Mouse (Mus musculus): ENCODE measurements around the gene Arhgdib. TPM values are rescaled to one million over a fixed set of nuclear protein-coding genes. Genes with fewer than 3 reads are reported as not detected.

Gene Arhgdib
- polyA plus RNA-seq, 1 experiment from 2014 or later, result 14.9 TPM

DNA sequence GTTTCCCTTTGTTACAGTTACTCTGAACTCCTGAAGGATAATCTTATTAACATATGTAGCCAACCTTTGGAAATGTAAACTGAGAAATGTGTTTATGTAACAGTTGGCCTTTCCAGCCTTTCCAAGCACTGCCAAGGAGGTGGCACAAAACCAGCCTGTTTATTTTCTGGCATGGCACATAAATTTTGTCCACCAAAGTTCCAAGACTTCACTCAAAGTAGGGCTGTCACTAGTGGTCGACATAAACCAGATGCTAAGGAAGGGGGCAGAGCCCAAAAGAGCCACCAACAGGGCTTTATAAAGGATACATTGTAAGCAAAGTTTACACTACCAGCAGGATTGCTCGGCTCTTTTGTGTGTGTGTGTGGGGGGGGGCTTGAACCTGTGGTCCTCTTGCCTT lies 23.8 kb downstream of the Arhgdib start:
- H3K9ac ChIP-seq (ENCODE audit: low read depth, low read length), result no peak overlapping the region
- no peaks in the 10 kb centered on the region for H3K27me3 ChIP-seq (replicated peaks; ENCODE audit: control insufficient read depth, insufficient read depth, low read length)
- no peaks in the 10 kb centered on the region; the same call in 1 of the 2 replicates for H3K9me3 ChIP-seq (ENCODE audit: control insufficient read depth, low read length)
- H3K36me3 ChIP-seq (ENCODE audit: control insufficient read depth, insufficient read depth, low read length), result no peaks in the 10 kb centered on the region
- WGBS, result 7% methylated on average over 2 of the region's 2 CpGs
- no peak overlapping the region for H3K4me3 ChIP-seq (ENCODE audit: low read length)
- no peak overlapping the region for H3K27ac ChIP-seq (ENCODE audit: low read depth, low read length)
- ATAC-seq, result no peak
- no peak overlapping the region for H3K4me2 ChIP-seq (ENCODE audit: low read length)
- peaks cover 8% of the 10 kb centered on the region for H3K4me1 ChIP-seq (ENCODE audit: control insufficient read depth, insufficient read depth, low read depth, low read length)

DNA sequence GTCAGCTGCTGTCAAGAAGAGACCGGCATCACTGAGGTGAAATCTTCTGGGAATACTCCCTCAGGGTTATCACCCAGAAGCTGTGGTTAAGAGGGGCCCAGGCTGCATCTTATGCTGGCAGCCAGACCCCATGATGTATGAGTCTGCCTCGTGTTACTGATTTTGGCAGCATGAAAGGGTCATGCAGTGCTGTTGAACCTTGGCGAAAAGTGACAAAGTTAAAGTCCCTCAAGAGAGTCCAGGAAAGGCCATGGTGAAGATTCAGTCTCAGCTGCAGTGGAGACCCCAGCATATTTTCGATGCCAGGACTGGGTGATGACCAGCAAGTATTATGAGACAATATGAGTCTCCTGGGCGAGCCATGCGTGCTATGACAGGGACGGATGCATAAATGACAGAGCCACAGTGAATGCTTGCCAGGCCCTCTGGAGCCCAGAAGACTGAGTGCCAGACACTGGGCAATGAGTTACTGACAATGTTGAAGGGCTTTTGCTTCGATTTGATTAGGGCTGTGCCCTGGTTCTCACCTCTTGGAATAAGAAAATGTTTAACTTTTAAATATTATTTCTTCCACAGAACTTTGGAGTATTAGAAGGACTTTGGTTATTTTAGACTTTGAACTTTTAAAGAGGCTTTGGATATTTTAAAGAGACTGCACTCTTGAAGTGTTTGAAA lies 25.8 kb downstream of the Arhgdib start:
- Histone ChIP-seq H3K4me1 (ENCODE audit: control insufficient read depth, insufficient read depth, low read depth, low read length) (peaks cover 8% of the 10 kb centered on the region), H3K36me3 (ENCODE audit: control insufficient read depth, insufficient read depth, low read length) (no peaks in the 10 kb centered on the region), H3K4me3 (ENCODE audit: low read length) (no peak overlapping the region), H3K27ac (ENCODE audit: low read depth, low read length) (no peak overlapping the region), H3K9ac (ENCODE audit: low read depth, low read length) (no peak overlapping the region), H3K9me3 (ENCODE audit: control insufficient read depth, low read length) (no peaks in the 10 kb centered on the region; the same call in 1 of the 2 replicates), H3K4me2 (ENCODE audit: low read length) (no peak overlapping the region), H3K27me3 (replicated peaks; ENCODE audit: control insufficient read depth, insufficient read depth, low read length) (no peaks in the 10 kb centered on the region)
- WGBS, result 80% methylated on average over 8 of the region's 8 CpGs
- no peak for ATAC-seq

DNA sequence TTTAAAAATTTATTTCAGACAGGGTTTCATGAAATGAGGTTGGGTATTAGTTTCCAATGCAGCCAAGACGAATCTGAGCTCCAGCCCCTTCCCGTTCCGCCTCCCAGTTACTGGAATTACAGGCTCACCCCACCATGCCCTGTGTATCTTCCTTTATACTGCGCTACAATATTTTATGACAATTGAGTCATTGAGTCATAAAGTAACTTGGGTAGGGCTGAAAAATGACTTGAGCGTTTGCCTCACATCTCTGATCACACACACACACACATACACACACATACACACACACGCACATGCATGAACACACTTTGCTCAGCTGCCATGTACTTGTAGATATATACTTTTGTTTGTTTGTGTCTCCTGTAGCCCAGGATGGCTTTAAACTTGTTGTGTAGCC lies 27.5 kb downstream of the Arhgdib start:
- Histone ChIP-seq H3K4me1 (ENCODE audit: control insufficient read depth, insufficient read depth, low read depth, low read length) (peaks cover 8% of the 10 kb centered on the region), H3K36me3 (ENCODE audit: control insufficient read depth, insufficient read depth, low read length) (no peaks in the 10 kb centered on the region), H3K4me3 (ENCODE audit: low read length) (no peak overlapping the region), H3K9ac (ENCODE audit: low read depth, low read length) (no peak overlapping the region), H3K27ac (ENCODE audit: low read depth, low read length) (no peak overlapping the region), H3K4me2 (ENCODE audit: low read length) (no peak overlapping the region), H3K9me3 (ENCODE audit: control insufficient read depth, low read length) (no peaks in the 10 kb centered on the region; the same call in 1 of the 2 replicates), H3K27me3 (replicated peaks; ENCODE audit: control insufficient read depth, insufficient read depth, low read length) (no peaks in the 10 kb centered on the region)
- WGBS, result 97% methylated on average over 6 of the region's 6 CpGs
- ATAC-seq, result no peak

DNA sequence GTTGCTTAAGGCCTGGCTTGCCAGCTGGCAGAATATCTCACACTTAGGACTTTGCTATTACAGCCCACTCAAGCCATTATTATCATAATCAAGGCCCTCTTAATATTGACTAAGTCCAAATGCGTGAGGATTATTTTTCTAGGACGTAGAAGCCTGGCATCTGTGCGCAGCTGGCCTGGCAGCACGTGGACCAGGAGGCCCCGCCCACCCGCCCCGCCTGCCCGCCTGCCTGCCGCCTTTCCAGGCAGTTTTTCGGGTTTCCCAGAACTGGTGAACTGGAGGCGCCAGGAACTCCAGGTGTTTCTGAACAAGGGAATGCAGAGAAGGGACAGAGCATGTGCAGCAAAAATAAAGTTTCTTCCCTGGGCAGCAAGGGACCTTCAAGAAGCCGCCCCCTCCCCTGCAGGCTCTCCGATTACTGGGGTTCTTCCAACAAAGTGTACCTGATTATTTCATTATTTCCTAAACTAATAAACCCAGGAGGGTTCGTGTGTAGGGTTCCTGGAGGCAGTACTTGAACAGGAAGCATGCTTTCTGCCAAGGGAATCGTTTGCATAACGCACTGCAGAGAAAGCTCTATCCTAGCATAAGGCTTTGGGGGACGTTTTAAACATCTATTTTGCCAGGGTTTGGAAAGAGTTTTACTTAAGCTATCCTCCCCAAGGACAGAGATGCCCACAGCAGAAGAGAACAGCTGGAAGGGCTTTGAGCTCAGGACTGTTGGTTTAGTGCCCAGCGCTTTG lies 28.1 kb downstream of the Arhgdib start:
- Histone ChIP-seq H3K4me2 (ENCODE audit: low read length) (peak overlapping the region; percentile 56), H3K27ac (ENCODE audit: low read depth, low read length) (no peak overlapping the region), H3K27me3 (replicated peaks; ENCODE audit: control insufficient read depth, insufficient read depth, low read length) (no peaks in the 10 kb centered on the region), H3K36me3 (ENCODE audit: control insufficient read depth, insufficient read depth, low read length) (no peaks in the 10 kb centered on the region), H3K9me3 (ENCODE audit: control insufficient read depth, low read length) (no peaks in the 10 kb centered on the region; the same call in 1 of the 2 replicates), H3K4me1 (ENCODE audit: control insufficient read depth, insufficient read depth, low read depth, low read length) (peaks cover 8% of the 10 kb centered on the region), H3K9ac (ENCODE audit: low read depth, low read length) (peak overlapping the region; percentile 36; the same call in 1 of the 2 replicates), H3K4me3 (ENCODE audit: low read length) (peak overlapping the region; percentile 32)
- peak; percentile 67 for ATAC-seq
- 15% methylated on average over 18 of the region's 18 CpGs for whole genome bisulfite sequencing

DNA sequence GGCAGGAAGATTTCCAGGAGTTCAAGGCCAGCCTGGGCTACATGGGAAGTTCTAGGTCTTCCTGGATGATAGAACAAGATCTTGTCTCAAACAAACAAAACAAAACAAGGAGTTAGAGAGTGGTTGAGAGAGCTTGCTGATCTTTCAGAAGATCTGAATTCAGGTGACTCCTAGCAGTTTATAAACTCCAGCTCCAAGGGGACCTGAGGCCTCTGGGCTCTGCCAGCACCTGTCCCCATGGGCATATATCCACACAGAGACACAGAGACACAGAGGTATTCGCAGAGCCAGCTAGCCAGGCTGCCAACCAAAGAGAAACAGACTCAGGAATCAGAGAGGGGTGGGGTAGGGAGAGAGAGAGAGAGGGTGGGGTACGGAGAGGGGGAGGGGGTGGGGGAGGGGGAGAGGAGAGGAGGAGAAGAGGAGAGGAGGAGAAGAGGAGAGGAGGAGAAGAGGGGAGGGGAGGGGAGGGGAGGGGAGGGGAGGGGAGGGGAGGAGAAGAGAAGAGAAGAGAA lies 28.9 kb downstream of the Arhgdib start:
- Histone ChIP-seq H3K27me3 (replicated peaks; ENCODE audit: control insufficient read depth, insufficient read depth, low read length) (no peaks in the 10 kb centered on the region), H3K4me2 (ENCODE audit: low read length) (no peak overlapping the region), H3K9me3 (ENCODE audit: control insufficient read depth, low read length) (no peaks in the 10 kb centered on the region; the same call in 1 of the 2 replicates), H3K9ac (ENCODE audit: low read depth, low read length) (no peak overlapping the region), H3K4me1 (ENCODE audit: control insufficient read depth, insufficient read depth, low read depth, low read length) (peaks cover 8% of the 10 kb centered on the region), H3K4me3 (ENCODE audit: low read length) (no peak overlapping the region), H3K36me3 (ENCODE audit: control insufficient read depth, insufficient read depth, low read length) (no peaks in the 10 kb centered on the region), H3K27ac (ENCODE audit: low read depth, low read length) (no peak overlapping the region)
- WGBS, result 79% methylated on average over 1 of the region's 2 CpGs
- no peak for ATAC-seq

DNA sequence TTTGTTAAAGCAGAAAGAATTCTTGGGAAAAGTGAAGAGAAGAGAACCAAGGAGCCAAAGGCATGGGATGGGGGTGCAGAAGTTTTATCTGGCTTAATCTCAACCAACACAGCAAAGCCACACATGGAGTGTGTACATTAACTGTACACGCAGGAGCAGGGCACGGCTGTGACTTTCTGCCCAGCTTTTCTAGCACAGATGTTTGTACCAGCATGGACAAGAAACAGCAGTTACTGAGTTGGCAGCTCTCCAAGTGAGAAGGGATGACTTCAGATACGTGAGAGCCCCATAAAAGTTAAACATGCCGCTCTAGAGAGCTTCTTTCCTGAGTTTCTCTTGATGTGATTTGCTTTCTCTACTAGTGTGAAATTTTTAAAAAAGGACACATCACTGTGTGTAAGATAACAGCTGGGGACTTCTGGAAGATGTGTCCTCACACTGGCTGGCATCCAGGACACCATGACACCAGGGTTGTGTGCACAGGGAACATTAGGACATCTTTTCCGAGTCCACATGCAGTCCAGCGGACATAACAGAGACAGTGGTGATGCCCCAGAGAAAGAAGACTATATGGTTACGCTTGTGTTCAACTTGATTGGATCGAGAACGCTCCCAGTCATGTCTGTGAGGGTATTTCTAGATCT lies 31.3 kb downstream of the Arhgdib start:
- H3K36me3 ChIP-seq (ENCODE audit: control insufficient read depth, insufficient read depth, low read length), result no peaks in the 10 kb centered on the region
- 70% methylated on average over 9 of the region's 9 CpGs for WGBS
- H3K4me1 ChIP-seq (ENCODE audit: control insufficient read depth, insufficient read depth, low read depth, low read length), result peaks cover 8% of the 10 kb centered on the region
- no peak overlapping the region for H3K27ac ChIP-seq (ENCODE audit: low read depth, low read length)
- H3K4me3 ChIP-seq (ENCODE audit: low read length), result no peak overlapping the region
- no peaks in the 10 kb centered on the region; the same call in none of the 2 replicates for H3K9me3 ChIP-seq (ENCODE audit: control insufficient read depth, low read length)
- no peak overlapping the region for H3K4me2 ChIP-seq (ENCODE audit: low read length)
- H3K9ac ChIP-seq (ENCODE audit: low read depth, low read length), result no peak overlapping the region
- no peaks in the 10 kb centered on the region for H3K27me3 ChIP-seq (replicated peaks; ENCODE audit: control insufficient read depth, insufficient read depth, low read length)
- ATAC-seq, result no peak

DNA sequence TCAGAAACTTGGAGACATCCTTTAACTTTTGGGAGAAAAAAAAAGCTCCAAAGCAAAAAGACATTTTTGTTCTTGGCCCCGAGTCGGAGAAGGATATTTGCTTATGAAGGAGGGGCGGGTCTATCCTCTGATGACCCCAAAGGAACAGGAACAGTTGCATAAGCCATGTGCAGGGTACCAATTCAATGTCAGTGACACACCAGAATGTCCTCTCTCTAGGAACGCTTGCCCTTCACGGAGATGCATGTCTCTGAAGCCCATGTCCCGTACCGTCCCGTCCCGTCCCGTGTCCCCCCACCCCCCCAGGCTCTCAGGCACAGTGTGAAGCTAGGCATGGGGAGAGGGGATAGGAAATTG lies 34.8 kb downstream of the Arhgdib start:
- no peaks in the 10 kb centered on the region for H3K27me3 ChIP-seq (replicated peaks; ENCODE audit: control insufficient read depth, insufficient read depth, low read length)
- no peak overlapping the region for H3K4me2 ChIP-seq (ENCODE audit: low read length)
- H3K4me3 ChIP-seq (ENCODE audit: low read length), result no peak overlapping the region
- no peak overlapping the region for H3K27ac ChIP-seq (ENCODE audit: low read depth, low read length)
- H3K36me3 ChIP-seq (ENCODE audit: control insufficient read depth, insufficient read depth, low read length), result no peaks in the 10 kb centered on the region
- ATAC-seq, result no peak
- H3K4me1 ChIP-seq (ENCODE audit: control insufficient read depth, insufficient read depth, low read depth, low read length), result no peaks in the 10 kb centered on the region
- H3K9me3 ChIP-seq (ENCODE audit: control insufficient read depth, low read length), result no peaks in the 10 kb centered on the region; the same call in 1 of the 2 replicates
- no peak overlapping the region for H3K9ac ChIP-seq (ENCODE audit: low read depth, low read length)
- WGBS, result 68% methylated on average over 10 of the region's 10 CpGs

DNA sequence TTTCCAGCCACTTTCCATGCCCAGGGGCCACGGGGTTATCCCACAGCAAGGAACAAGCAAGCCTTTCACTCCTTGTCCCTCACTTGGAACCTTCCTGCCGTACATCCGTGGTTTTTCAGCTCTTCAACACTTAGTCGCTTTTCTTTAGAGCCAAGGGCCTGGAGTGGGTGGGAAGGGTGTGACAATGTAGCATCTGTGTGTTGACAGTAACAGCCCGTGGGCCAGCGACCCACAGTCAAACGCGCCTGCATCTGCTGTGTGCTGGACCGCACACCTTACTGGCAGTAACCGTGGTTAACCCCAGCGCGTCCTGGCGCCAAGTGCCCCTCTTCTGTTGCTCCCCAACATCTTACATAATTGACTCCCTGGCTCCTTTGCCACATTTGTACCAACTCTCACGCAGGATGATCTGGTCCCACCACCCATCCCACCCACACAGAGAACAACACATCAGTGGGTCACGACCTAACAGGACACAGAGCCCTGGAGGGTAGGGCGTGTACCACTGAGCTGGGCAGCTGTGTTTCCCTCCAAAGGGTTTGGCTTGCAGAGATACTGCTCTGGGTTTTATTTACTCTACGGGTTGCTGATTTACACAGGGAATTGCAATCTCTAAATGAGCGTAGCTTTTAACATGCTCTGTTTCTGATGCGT lies 35.3 kb downstream of the Arhgdib start:
- H3K27me3 ChIP-seq (replicated peaks; ENCODE audit: control insufficient read depth, insufficient read depth, low read length), result no peaks in the 10 kb centered on the region
- H3K4me2 ChIP-seq (ENCODE audit: low read length), result no peak overlapping the region
- no peak overlapping the region for H3K9ac ChIP-seq (ENCODE audit: low read depth, low read length)
- H3K4me3 ChIP-seq (ENCODE audit: low read length), result no peak overlapping the region
- H3K27ac ChIP-seq (ENCODE audit: low read depth, low read length), result no peak overlapping the region
- no peaks in the 10 kb centered on the region for H3K4me1 ChIP-seq (ENCODE audit: control insufficient read depth, insufficient read depth, low read depth, low read length)
- no peak for ATAC-seq
- H3K36me3 ChIP-seq (ENCODE audit: control insufficient read depth, insufficient read depth, low read length), result no peaks in the 10 kb centered on the region
- 84% methylated on average over 19 of the region's 19 CpGs for WGBS
- no peaks in the 10 kb centered on the region; the same call in 1 of the 2 replicates for H3K9me3 ChIP-seq (ENCODE audit: control insufficient read depth, low read length)
